Mouse (Mus musculus) intestine, embryonic 16.5 days (tissue): Measurements from ENCODE around the gene Mei1. TPM values are rescaled to one million over a fixed set of nuclear protein-coding genes. Genes with fewer than 3 reads are reported as not detected.

Source experiments
- ATAC-seq: fragments of 200-750 bp; cut with Nextera tagmentation; 2 replicates; pipeline ENCODE4 v1.8.0; 2017; ENCODE audit warnings: moderate TSS enrichment, moderate library complexity
- H3K27ac ChIP-seq: fragments of 300-500 bp; sonication (generic); 2 replicates; pipeline ENCODE4 v1.5.1; 2014; ENCODE audit warnings: mild to moderate bottlenecking, low read length
- H3K27me3 ChIP-seq: fragments of 300-500 bp; sonication (generic); replicated peaks from 2 replicates; pipeline ENCODE4 v1.6.1; 2014; ENCODE audit warnings: low read length, control low read depth, mixed read lengths; ENCODE audit not compliant: control insufficient read depth, insufficient read depth
- H3K36me3 ChIP-seq: fragments of 300-500 bp; sonication (generic); 2 replicates; pipeline ENCODE4 v1.6.1; 2014; ENCODE audit warnings: low read length, control low read depth; ENCODE audit not compliant: control insufficient read depth, insufficient read depth
- H3K4me1 ChIP-seq: fragments of 300-500 bp; sonication (generic); 2 replicates; pipeline ENCODE4 v1.6.1; 2014; ENCODE audit warnings: low read length, control low read depth, mixed read lengths; ENCODE audit not compliant: control insufficient read depth, insufficient read depth
- H3K4me2 ChIP-seq: fragments of 300-500 bp; sonication (generic); 2 replicates; pipeline ENCODE4 v1.6.1; 2014; ENCODE audit warnings: low read depth, low read length, control low read depth
- H3K4me3 ChIP-seq: fragments of 300-500 bp; sonication (generic); 2 replicates; pipeline ENCODE4 v1.5.1; 2014; ENCODE audit warnings: mild to moderate bottlenecking, low read length
- H3K9ac ChIP-seq: fragments of 300-500 bp; sonication (generic); 2 replicates; pipeline ENCODE4 v1.6.1; 2014; ENCODE audit warnings: low read depth, low read length
- H3K9me3 ChIP-seq: fragments of 300-500 bp; sonication (generic); 2 replicates; pipeline ENCODE4 v1.6.1; 2016; ENCODE audit warnings: low read length, control low read depth; ENCODE audit not compliant: control insufficient read depth
- WGBS: fragments of 180-500 bp; shearing (Covaris S2); extraction: QIAGEN DNeasy Blood & Tissue Kit; methylation state at CpG from one replicate; pipeline ENCODE4 v1.1.7; 2014; 5-methylcytosine and 5-hydroxymethylcytosine counted together
- polyA plus RNA-seq: library from polyadenylated mRNA; unstranded; fragments of >200 nt; fragmentation: Nextera tagmentation; extraction: Ambion mirVana; gene quantifications from 2 replicates; pipeline ENCODE4 v1.2.1, GENCODE M21; 2015

Gene Mei1
- not detected in 2 replicates for polyA plus RNA-seq

- Histone ChIP-seq H3K27ac (no peak within 1 kb of the TSS), H3K9me3 (no peaks in the 10 kb centered on the region), H3K4me1 (0 out of 2 replicates have a peak, but pooled peaks cover 3% of the 10 kb centered on the region), H3K36me3 (no peaks in the 10 kb centered on the region), H3K4me3 (0 out of 2 replicates have a peak within 1 kb of the TSS, but pooled peaks have one; percentile 14), H3K9ac (no peak within 1 kb of the TSS), H3K4me2 (peak within 1 kb of the TSS; percentile 26; the same call in 1 of the 2 replicates), H3K27me3 (peaks cover 31% of the 10 kb centered on the region)
- WGBS = 19% methylated on average over 40 of the region's 40 CpGs
- ATAC-seq = no peak
These were observed at the start of gene Mei1 for GRCm38 (mm10) chr15:82069898-82070297. Gene Mei1 (plus strand): TSS chr15:82069996.

DNA sequence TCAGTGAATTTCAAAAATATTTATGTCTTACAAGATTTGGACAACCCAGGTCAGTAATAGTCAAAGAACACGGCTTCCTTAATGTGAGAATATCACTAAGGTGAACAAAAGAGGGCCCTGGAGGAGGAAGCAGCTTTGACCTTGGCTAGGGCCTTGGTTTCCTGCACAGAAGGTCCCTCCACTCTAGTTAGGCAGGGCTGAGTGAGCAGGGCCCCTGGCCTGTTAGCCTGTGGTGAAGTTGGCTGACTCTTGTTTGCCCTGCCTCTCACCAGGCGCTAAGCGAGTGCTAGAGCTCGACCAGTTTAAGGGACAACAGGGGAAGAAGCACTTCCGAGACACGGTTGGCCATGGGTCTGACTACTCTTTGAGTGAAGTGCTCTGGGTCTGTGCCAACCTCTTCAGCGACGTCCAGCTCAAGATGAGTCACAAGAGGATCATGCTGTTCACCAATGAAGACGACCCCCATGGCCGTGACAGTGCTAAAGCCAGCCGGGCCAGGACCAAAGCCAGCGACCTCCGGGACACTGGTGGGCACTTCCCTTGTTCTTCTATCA is 47.2 kb upstream of the Mei1 start:
- H3K4me3 ChIP-seq = no peak overlapping the region
- H3K4me1 ChIP-seq = no peaks in the 10 kb centered on the region
- no peaks in the 10 kb centered on the region for H3K27me3 ChIP-seq
- H3K4me2 ChIP-seq = no peak overlapping the region
- peaks cover 17% of the 10 kb centered on the region for H3K36me3 ChIP-seq
- WGBS = 80% methylated on average over 13 of the region's 13 CpGs
- H3K9ac ChIP-seq = no peak overlapping the region
- no peak for ATAC-seq
- H3K9me3 ChIP-seq = no peaks in the 10 kb centered on the region
- no peak overlapping the region for H3K27ac ChIP-seq

GRCm38 (mm10) chr15:82023965-82024635 is 45.7 kb upstream of the Mei1 start:
- H3K9me3 ChIP-seq = no peaks in the 10 kb centered on the region
- no peak overlapping the region for H3K4me2 ChIP-seq
- no peak overlapping the region for H3K27ac ChIP-seq
- H3K4me1 ChIP-seq = no peaks in the 10 kb centered on the region
- no peak for ATAC-seq
- no peak overlapping the region for H3K9ac ChIP-seq
- H3K27me3 ChIP-seq = no peaks in the 10 kb centered on the region
- peaks cover 16% of the 10 kb centered on the region for H3K36me3 ChIP-seq
- no peak overlapping the region for H3K4me3 ChIP-seq
- WGBS = 81% methylated on average over 6 of the region's 6 CpGs

- Histone ChIP-seq H3K9ac (no peak overlapping the region), H3K27me3 (no peaks in the 10 kb centered on the region), H3K36me3 (peaks cover 26% of the 10 kb centered on the region), H3K4me1 (no peaks in the 10 kb centered on the region), H3K4me3 (no peak overlapping the region), H3K4me2 (no peak overlapping the region), H3K27ac (no peak overlapping the region), H3K9me3 (no peaks in the 10 kb centered on the region)
- ATAC-seq = no peak
- 91% methylated on average over 7 of the region's 7 CpGs for WGBS
These were observed 42.5 kb upstream of the Mei1 start for GRCm38 (mm10) chr15:82027276-82027675.

- H3K36me3 ChIP-seq = peaks cover 26% of the 10 kb centered on the region
- no peaks in the 10 kb centered on the region for H3K27me3 ChIP-seq
- no peaks in the 10 kb centered on the region for H3K4me1 ChIP-seq
- ATAC-seq = no peak
- H3K27ac ChIP-seq = no peak overlapping the region
- no peak overlapping the region for H3K9ac ChIP-seq
- no peaks in the 10 kb centered on the region for H3K9me3 ChIP-seq
- WGBS = 68% methylated on average over 7 of the region's 7 CpGs
- H3K4me3 ChIP-seq = no peak overlapping the region
- H3K4me2 ChIP-seq = no peak overlapping the region
These were observed 42.1 kb upstream of the Mei1 start for GRCm38 (mm10) chr15:82027726-82028125.

GRCm38 (mm10) chr15:82032386-82032785 is 37.4 kb upstream of the Mei1 start:
- WGBS = 88% methylated on average over 7 of the region's 7 CpGs
- Histone ChIP-seq H3K4me1 (no peaks in the 10 kb centered on the region), H3K9ac (no peak overlapping the region), H3K27ac (no peak overlapping the region), H3K4me2 (no peak overlapping the region), H3K4me3 (no peak overlapping the region), H3K27me3 (no peaks in the 10 kb centered on the region), H3K9me3 (no peaks in the 10 kb centered on the region), H3K36me3 (peaks cover 22% of the 10 kb centered on the region)
- ATAC-seq = no peak

GRCm38 (mm10) chr15:82033762-82034161 is 36.0 kb upstream of the Mei1 start, which contains the start of gene Desi1:
Gene Desi1 (minus strand): TSS chr15:82033862.
- WGBS = 84% methylated on average over 4 of the region's 4 CpGs
- H3K9ac ChIP-seq = no peak within 1 kb of the TSS
- H3K4me3 ChIP-seq = no peak within 1 kb of the TSS
- no peaks in the 10 kb centered on the region for H3K4me1 ChIP-seq
- H3K36me3 ChIP-seq = peaks cover 19% of the 10 kb centered on the region
- H3K27ac ChIP-seq = no peak within 1 kb of the TSS
- H3K9me3 ChIP-seq = no peaks in the 10 kb centered on the region
- H3K27me3 ChIP-seq = no peaks in the 10 kb centered on the region
- ATAC-seq = no peak
- no peak within 1 kb of the TSS for H3K4me2 ChIP-seq

DNA sequence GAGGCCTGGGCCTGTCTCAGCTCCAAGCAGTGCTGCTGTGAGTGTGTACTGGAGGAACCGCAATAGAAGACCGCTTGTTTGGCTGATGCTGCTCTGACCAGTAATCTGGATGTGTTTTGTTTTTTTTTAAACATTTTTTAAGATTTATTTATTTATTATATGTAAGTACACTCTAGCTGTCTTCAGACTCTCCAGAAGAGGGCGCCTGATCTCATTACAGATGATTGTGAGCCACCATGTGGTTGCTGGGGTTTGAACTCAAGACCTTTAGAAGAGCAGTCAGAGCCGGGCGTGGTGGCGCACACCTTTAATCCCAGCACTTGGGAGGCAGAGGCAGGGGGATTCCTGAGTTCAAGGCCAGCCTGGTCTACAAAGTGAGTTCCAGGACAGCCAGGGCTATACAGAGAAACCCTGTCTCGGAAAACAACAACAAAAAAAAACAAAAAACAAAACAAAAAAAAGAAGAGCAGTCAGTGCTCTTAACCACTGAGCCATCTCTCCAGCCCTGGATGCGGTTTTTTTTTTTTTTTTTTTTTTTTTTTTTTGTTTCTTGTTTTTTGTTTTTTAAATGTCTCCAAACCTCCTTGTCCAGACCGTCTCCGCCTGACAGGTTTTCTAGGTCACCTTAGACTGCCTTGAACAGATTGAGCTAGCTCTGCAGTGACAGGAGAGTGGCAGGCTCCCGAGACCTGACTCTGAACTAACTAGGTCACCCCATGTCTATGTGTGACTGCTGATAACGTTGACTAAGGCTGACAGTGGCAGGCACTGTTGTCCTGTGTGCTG is 33.7 kb upstream of the Mei1 start:
- Histone ChIP-seq H3K9me3 (no peaks in the 10 kb centered on the region), H3K27me3 (no peaks in the 10 kb centered on the region), H3K9ac (no peak overlapping the region), H3K4me3 (no peak overlapping the region), H3K36me3 (peaks cover 9% of the 10 kb centered on the region), H3K4me1 (no peaks in the 10 kb centered on the region), H3K4me2 (no peak overlapping the region), H3K27ac (no peak overlapping the region)
- no peak for ATAC-seq
- WGBS = 81% methylated on average over 12 of the region's 12 CpGs

GRCm38 (mm10) chr15:82040650-82041049 is 29.1 kb upstream of the Mei1 start:
- Histone ChIP-seq H3K9me3 (no peaks in the 10 kb centered on the region), H3K4me1 (peaks cover 5% of the 10 kb centered on the region), H3K27me3 (no peaks in the 10 kb centered on the region), H3K27ac (no peak overlapping the region), H3K36me3 (peaks cover 6% of the 10 kb centered on the region), H3K9ac (no peak overlapping the region), H3K4me3 (no peak overlapping the region), H3K4me2 (no peak overlapping the region)
- no peak; the same call in 1 of the 2 replicates for ATAC-seq
- 98% methylated on average over 1 of the region's 1 CpGs for WGBS
